Mouse (Mus musculus): ENCODE data around the gene Metap2. TPM values are rescaled to one million over a fixed set of nuclear protein-coding genes. Genes with fewer than 3 reads are reported as not detected.

Gene Metap2
- 32.8 and 42.6 TPM in 2 replicates for total RNA-seq (2014; rRNA removed)
- polyA plus RNA-seq (2012; rRNA removed), result 15.4 and 20.3 TPM in 2 replicates

DNA sequence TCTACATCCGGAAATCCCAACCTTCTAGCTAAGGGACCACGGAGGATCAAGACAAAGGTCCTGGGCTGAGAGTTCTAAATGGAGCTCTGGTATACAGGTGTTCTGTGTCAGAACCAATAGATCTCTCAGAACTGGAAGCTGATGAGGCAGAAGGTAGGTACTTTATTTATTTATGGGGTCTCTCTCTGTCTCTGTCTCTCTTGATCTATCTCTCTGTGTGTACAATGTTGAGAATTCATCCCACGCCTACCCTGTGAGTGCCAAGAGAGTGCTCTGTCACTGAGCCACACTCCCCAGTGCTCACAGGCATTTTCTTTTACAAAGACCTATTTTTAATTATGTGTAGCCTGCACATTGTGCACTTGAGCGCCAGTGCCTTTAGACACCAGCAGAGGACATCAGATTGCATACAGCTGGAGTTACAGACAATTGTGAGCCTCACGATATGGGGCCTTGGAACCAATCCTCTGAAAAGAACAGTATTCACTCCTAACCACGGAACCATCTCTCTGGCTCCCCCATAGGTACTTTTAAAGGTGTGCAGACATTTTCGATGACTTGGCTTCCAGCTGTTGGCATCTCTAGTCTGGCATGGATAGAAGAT is at the start of gene Metap2:
Gene Metap2 (minus strand): TSS at position 51 of the 604 bp plus-strand sequence.
- H3K9ac ChIP-seq (ENCODE audit: low read depth, low read length), result no peak within 1 kb of the TSS
- WGBS, result 80% methylated on average over 7 of the region's 7 CpGs
- no peak for TF ChIP-seq CTCF (IDR thresholded peaks at IDR 0.05; ENCODE audit: low read depth, low read length)
- TF ChIP-seq POLR2A (IDR thresholded peaks at IDR 0.05; ENCODE audit: extremely low read depth, insufficient read depth, low read length), result no peak
- H3K79me2 ChIP-seq (ENCODE audit: control insufficient read depth, insufficient read depth, low read length), result no peaks in the 10 kb centered on the region
- H3K27me3 ChIP-seq (ENCODE audit: control insufficient read depth, insufficient read depth, low read length), result no peaks in the 10 kb centered on the region
- H3K4me1 ChIP-seq (ENCODE audit: control insufficient read depth, insufficient read depth, low read length), result peaks cover 2% of the 10 kb centered on the region
- H3K27ac ChIP-seq (replicated peaks; ENCODE audit: insufficient read depth, low read depth, low read length), result no peak within 1 kb of the TSS
- no peak for DNase-seq (ENCODE audit: extremely low read depth, low read depth, low spot score)
- no peaks in the 10 kb centered on the region for H3K36me3 ChIP-seq (ENCODE audit: control insufficient read depth, insufficient read depth, low read length)
- H3K4me3 ChIP-seq (ENCODE audit: insufficient read depth, low read depth, low read length), result no peak within 1 kb of the TSS

DNA sequence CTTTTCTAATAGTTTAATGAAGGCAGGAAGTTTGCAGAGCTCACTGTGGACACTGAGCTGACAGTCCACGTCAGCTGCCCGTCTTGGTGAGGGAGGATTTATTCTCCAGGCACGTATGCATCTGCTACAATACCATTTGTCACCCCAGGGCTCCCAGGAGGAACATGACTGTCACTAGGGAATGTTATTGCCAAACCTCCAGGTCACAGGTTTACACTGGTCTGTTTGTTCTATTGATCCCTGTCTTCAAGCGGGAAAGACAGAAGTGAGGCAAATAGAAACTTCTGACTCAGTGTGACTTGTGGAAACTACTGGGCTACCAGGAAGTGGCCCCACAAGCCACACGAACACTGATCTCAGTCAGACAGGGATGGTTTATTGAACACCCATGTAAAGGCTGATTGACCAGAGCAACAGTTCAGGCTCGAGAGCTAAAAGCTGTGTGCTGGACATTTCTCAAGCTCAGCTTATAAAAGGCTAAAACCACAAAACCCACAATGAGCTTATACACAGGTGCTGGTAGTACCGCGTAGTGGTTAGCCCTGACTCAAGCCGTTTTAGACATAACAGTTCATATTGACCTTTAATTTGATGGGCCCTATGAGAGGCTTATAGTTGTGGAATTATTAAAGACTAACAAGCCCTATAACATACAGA is 49.1 kb upstream of the Metap2 start:
- Histone ChIP-seq H3K79me2 (ENCODE audit: control insufficient read depth, insufficient read depth, low read length) (no peaks in the 10 kb centered on the region), H3K36me3 (ENCODE audit: control insufficient read depth, insufficient read depth, low read length) (no peaks in the 10 kb centered on the region), H3K9ac (ENCODE audit: low read depth, low read length) (peak overlapping the region; percentile 20; the same call in 1 of the 2 replicates), H3K4me3 (ENCODE audit: insufficient read depth, low read depth, low read length) (no peak overlapping the region), H3K27me3 (ENCODE audit: control insufficient read depth, insufficient read depth, low read length) (no peaks in the 10 kb centered on the region), H3K27ac (replicated peaks; ENCODE audit: insufficient read depth, low read depth, low read length) (peak overlapping the region; percentile 60), H3K4me1 (ENCODE audit: control insufficient read depth, insufficient read depth, low read length) (peaks cover 14% of the 10 kb centered on the region; the same call in 1 of the 2 replicates)
- peak; percentile 93 for DNase-seq (ENCODE audit: extremely low read depth, low read depth, low spot score)
- 32% methylated on average over 9 of the region's 9 CpGs for WGBS
- no peak for TF ChIP-seq CTCF (IDR thresholded peaks at IDR 0.05; ENCODE audit: low read depth, low read length)
- no peak for TF ChIP-seq POLR2A (IDR thresholded peaks at IDR 0.05; ENCODE audit: extremely low read depth, insufficient read depth, low read length)

DNA sequence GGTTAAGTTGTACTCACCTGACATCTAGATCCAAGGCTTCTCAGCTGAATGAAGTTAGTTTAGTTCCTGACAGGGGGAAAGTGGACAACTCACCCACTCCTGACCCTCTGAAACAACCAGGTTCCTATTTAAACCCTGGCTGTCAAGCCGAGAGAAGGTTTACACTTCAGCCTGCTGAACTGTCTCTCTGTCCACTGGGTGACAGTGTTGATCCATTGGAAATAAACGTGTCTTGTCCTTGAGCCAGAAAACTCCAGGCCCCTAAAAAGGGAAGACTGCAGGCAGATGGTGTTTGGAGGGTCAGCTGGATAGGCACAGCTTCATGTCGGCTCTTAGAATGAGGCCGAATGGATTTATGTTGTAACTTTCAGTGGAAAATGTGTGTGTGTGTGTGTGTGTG is 48.5 kb upstream of the Metap2 start:
- TF ChIP-seq CTCF (IDR thresholded peaks at IDR 0.05; ENCODE audit: low read depth, low read length), result peak; percentile 56
- no peak for TF ChIP-seq POLR2A (IDR thresholded peaks at IDR 0.05; ENCODE audit: extremely low read depth, insufficient read depth, low read length)
- Histone ChIP-seq H3K27me3 (ENCODE audit: control insufficient read depth, insufficient read depth, low read length) (no peaks in the 10 kb centered on the region), H3K36me3 (ENCODE audit: control insufficient read depth, insufficient read depth, low read length) (no peaks in the 10 kb centered on the region), H3K4me1 (ENCODE audit: control insufficient read depth, insufficient read depth, low read length) (peaks cover 14% of the 10 kb centered on the region; the same call in 1 of the 2 replicates), H3K27ac (replicated peaks; ENCODE audit: insufficient read depth, low read depth, low read length) (peak overlapping the region; percentile 41; the same call in 1 of the 2 replicates), H3K9ac (ENCODE audit: low read depth, low read length) (no peak overlapping the region), H3K4me3 (ENCODE audit: insufficient read depth, low read depth, low read length) (no peak overlapping the region), H3K79me2 (ENCODE audit: control insufficient read depth, insufficient read depth, low read length) (no peaks in the 10 kb centered on the region)
- peak; percentile 68 for DNase-seq (ENCODE audit: extremely low read depth, low read depth, low spot score)
- 3% methylated on average over 4 of the region's 4 CpGs for WGBS

DNA sequence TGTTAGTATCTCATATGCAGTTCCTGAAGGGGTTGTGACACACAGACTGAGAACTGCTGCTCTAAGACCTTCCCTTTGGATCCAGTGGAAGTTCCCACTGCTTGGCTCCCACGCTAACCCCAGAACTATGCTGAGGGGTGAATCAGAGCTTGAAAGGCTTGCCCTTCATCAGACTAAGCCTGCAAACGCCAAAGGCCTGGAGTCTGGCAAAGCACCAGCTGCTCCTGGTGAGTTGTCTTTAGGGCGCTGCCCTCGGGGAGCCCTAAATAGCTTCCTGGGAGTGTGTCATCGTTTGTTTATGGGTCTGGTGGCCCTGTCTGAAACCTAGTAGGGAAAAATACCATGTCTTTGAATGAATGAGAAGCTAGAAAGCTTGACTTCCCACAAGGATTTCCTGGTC is 47.3 kb upstream of the Metap2 start:
- no peaks in the 10 kb centered on the region for H3K36me3 ChIP-seq (ENCODE audit: control insufficient read depth, insufficient read depth, low read length)
- TF ChIP-seq POLR2A (IDR thresholded peaks at IDR 0.05; ENCODE audit: extremely low read depth, insufficient read depth, low read length) (no peak), CTCF (IDR thresholded peaks at IDR 0.05; ENCODE audit: low read depth, low read length) (no peak)

DNA sequence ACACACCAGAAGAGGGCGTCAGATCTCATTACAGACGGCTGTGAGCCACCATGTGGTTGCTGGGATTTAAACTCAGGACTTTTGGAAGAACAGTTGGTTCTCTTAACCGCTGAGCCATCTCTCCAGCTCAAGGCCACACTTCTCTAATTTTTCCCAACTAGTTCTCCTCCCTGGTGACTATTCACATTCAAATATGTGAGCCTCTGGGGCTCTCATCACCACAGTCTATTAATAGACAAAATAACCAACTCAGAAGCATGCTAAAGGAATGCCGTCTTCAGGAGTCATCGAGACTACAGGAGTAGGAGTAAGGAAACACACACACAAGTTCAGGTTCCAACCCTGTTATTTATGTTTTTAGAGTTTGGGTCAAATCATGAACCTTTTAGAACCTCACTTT is 43.4 kb upstream of the Metap2 start:
- no peaks in the 10 kb centered on the region for H3K36me3 ChIP-seq (ENCODE audit: control insufficient read depth, insufficient read depth, low read length)
- H3K9ac ChIP-seq (ENCODE audit: low read depth, low read length), result no peak overlapping the region
- TF ChIP-seq CTCF (IDR thresholded peaks at IDR 0.05; ENCODE audit: low read depth, low read length), result no peak
- TF ChIP-seq POLR2A (IDR thresholded peaks at IDR 0.05; ENCODE audit: extremely low read depth, insufficient read depth, low read length), result no peak
- no peaks in the 10 kb centered on the region for H3K27me3 ChIP-seq (ENCODE audit: control insufficient read depth, insufficient read depth, low read length)
- DNase-seq (ENCODE audit: extremely low read depth, low read depth, low spot score), result no peak
- WGBS, result 88% methylated on average over 5 of the region's 5 CpGs
- peaks cover 3% of the 10 kb centered on the region; the same call in 1 of the 2 replicates for H3K4me1 ChIP-seq (ENCODE audit: control insufficient read depth, insufficient read depth, low read length)
- no peaks in the 10 kb centered on the region for H3K79me2 ChIP-seq (ENCODE audit: control insufficient read depth, insufficient read depth, low read length)
- H3K4me3 ChIP-seq (ENCODE audit: insufficient read depth, low read depth, low read length), result no peak overlapping the region
- no peak overlapping the region for H3K27ac ChIP-seq (replicated peaks; ENCODE audit: insufficient read depth, low read depth, low read length)

More for the DNA sequence above, 47.3 kb upstream of the Metap2 start:
- Histone ChIP-seq H3K4me1 (ENCODE audit: control insufficient read depth, insufficient read depth, low read length) (peaks cover 14% of the 10 kb centered on the region; the same call in 1 of the 2 replicates), H3K4me3 (ENCODE audit: insufficient read depth, low read depth, low read length) (no peak overlapping the region), H3K9ac (ENCODE audit: low read depth, low read length) (no peak overlapping the region), H3K79me2 (ENCODE audit: control insufficient read depth, insufficient read depth, low read length) (no peaks in the 10 kb centered on the region), H3K27me3 (ENCODE audit: control insufficient read depth, insufficient read depth, low read length) (no peaks in the 10 kb centered on the region), H3K27ac (replicated peaks; ENCODE audit: insufficient read depth, low read depth, low read length) (no peak overlapping the region)
- 40% methylated on average over 5 of the region's 5 CpGs for WGBS
- no peak for DNase-seq (ENCODE audit: extremely low read depth, low read depth, low spot score)

DNA sequence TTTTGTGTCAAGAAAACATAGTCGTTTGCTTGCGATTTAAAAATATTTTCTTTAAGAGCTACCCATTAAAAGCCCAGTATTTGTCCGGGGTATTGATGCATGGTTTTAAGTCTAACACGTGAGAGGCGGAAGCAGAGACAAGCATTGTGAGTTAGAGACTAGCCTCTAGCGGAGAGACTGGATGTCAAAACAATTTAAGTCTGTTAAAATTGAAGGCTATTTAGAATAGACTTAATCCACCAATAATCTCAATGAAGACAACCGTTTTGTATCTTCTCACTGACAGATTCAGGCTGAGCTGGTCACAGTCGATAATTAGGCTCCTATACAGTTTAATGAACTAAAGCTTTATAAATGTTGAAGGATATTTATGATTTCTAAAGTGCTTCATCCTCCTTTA is 42.8 kb upstream of the Metap2 start:
- no peak overlapping the region for H3K9ac ChIP-seq (ENCODE audit: low read depth, low read length)
- no peaks in the 10 kb centered on the region for H3K27me3 ChIP-seq (ENCODE audit: control insufficient read depth, insufficient read depth, low read length)
- H3K4me1 ChIP-seq (ENCODE audit: control insufficient read depth, insufficient read depth, low read length), result no peaks in the 10 kb centered on the region
- no peak overlapping the region for H3K4me3 ChIP-seq (ENCODE audit: insufficient read depth, low read depth, low read length)
- no peak overlapping the region for H3K27ac ChIP-seq (replicated peaks; ENCODE audit: insufficient read depth, low read depth, low read length)
- DNase-seq (ENCODE audit: extremely low read depth, low read depth, low spot score), result no peak
- no peak for TF ChIP-seq POLR2A (IDR thresholded peaks at IDR 0.05; ENCODE audit: extremely low read depth, insufficient read depth, low read length)
- TF ChIP-seq CTCF (IDR thresholded peaks at IDR 0.05; ENCODE audit: low read depth, low read length), result no peak
- H3K79me2 ChIP-seq (ENCODE audit: control insufficient read depth, insufficient read depth, low read length), result no peaks in the 10 kb centered on the region
- no peaks in the 10 kb centered on the region for H3K36me3 ChIP-seq (ENCODE audit: control insufficient read depth, insufficient read depth, low read length)
- WGBS, result 97% methylated on average over 8 of the region's 8 CpGs
